Mouse (Mus musculus) megakaryocyte, embryonic 14.5 days (primary cell): ENCODE results near the gene Plxna2.

Experiments
- FLI1 ChIP-seq: IDR thresholded peaks from 2 replicates; pipeline ENCODE4 v1.6.1; 2012; ENCODE audit warnings: low read length, inconsistent platforms, mixed read lengths
- GATA1 ChIP-seq: IDR thresholded peaks from 3 replicates; pipeline ENCODE4 v1.6.1; 2012; ENCODE audit warnings: mixed read lengths, low read length, inconsistent platforms, borderline replicate concordance

DNA sequence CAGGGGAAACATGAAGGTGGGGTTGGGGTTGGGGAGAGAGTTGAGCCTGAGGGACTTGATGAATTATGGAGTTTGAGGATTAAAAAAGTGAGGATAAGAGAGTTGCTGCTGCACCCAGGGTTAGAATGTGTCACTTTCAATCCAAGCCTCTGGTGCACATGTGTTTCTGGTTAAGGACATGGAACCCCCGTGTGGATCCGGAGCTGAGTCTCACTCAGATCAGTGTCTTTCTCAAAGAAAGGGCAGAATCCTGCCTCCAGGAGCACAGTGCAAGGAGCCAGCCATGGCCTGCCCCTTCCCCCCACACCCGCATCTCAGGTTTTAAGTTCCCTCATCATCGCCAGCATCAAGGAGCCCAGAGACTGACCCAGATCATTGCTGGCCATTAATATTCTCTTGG, 102.4 kb downstream of the Plxna2 start:
- no peak for TF ChIP-seq GATA1
- no peak for TF ChIP-seq FLI1
